ENCODE assay signal across 24 mouse cellular contexts in genomic region chr11:18598349-18598748, GRCm38 (mm10).
A peak's percentile ranks its signal among the peaks of the same experiment; 100 is the strongest.
DNase-seq lines count a peak whose midpoint lies in the region; ATAC-seq and TF ChIP-seq lines count a peak whose summit lies in the region.
"Had no signal": no experiment of that assay in that cellular context is flagged by ENCODE, and none has a peak within 500 bp of the region (broad histone marks: within the 10 kb centered on the region; RNA-seq: fewer than 3 reads in every experiment).

No protein-coding gene starts in this region.

- H3K4me3 ChIP-seq in heart, embryonic 10.5 days, result no peak overlapping the region
- H3K4me3 ChIP-seq in heart, embryonic 12.5 days, result no peak overlapping the region
- no peak overlapping the region for H3K4me3 ChIP-seq in lung, embryonic 14.5 days (ENCODE audit: low read depth, low read length)
- H3K4me3 ChIP-seq: embryonic facial prominence, embryonic 10.5 days; embryonic facial prominence, embryonic 12.5 days; forebrain, embryonic 13.5 days; forebrain, embryonic 15.5 days had no signal

- WGBS in heart, embryonic 10.5 days, result 30% methylated on average over 3 of the region's 3 CpGs
- WGBS in heart, embryonic 12.5 days, result 30% methylated on average over 3 of the region's 3 CpGs
- 42% methylated on average over 3 of the region's 3 CpGs for WGBS in lung, embryonic 14.5 days

- no peak overlapping the region for H3K4me2 ChIP-seq in heart, embryonic 12.5 days
- H3K4me2 ChIP-seq in lung, embryonic 14.5 days, result no peak overlapping the region
- H3K4me2 ChIP-seq: embryonic facial prominence, embryonic 12.5 days; forebrain, embryonic 13.5 days; forebrain, embryonic 15.5 days had no signal

- H3K4me1 ChIP-seq in heart, embryonic 10.5 days, result peaks cover 13% of the 10 kb centered on the region
- peaks cover 17% of the 10 kb centered on the region for H3K4me1 ChIP-seq in heart, embryonic 12.5 days (replicated peaks)
- peaks cover 9% of the 10 kb centered on the region; the same call in 1 of the 2 replicates for H3K4me1 ChIP-seq in lung, embryonic 14.5 days (ENCODE audit: insufficient read depth)
- H3K4me1 ChIP-seq: embryonic facial prominence, embryonic 10.5 days; embryonic facial prominence, embryonic 12.5 days; forebrain, embryonic 13.5 days; forebrain, embryonic 15.5 days had no signal

- no peaks in the 10 kb centered on the region for H3K9me3 ChIP-seq in heart, embryonic 10.5 days
- no peaks in the 10 kb centered on the region for H3K9me3 ChIP-seq in heart, embryonic 12.5 days (replicated peaks)
- H3K9me3 ChIP-seq in lung, embryonic 14.5 days (ENCODE audit: low read depth, low read length), result no peaks in the 10 kb centered on the region
- H3K9me3 ChIP-seq: embryonic facial prominence, embryonic 10.5 days; embryonic facial prominence, embryonic 12.5 days; forebrain, embryonic 13.5 days; forebrain, embryonic 15.5 days; G1E had no signal

- peak; percentile 36; the same call in 1 of the 2 replicates for ATAC-seq in heart, embryonic 12.5 days (ENCODE audit: insufficient number of reproducible peaks, low FRiP score)
- ATAC-seq in lung, embryonic 14.5 days (ENCODE audit: insufficient read depth), result no peak
- ATAC-seq: activated CD4-positive, CD25-positive, alpha-beta regulatory T cell, adult 4 months; CD4-positive, CD25-positive, alpha-beta regulatory T cell, adult 4 months; forebrain, embryonic 13.5 days; forebrain, embryonic 15.5 days; Patski had no signal

- H3K27me3 ChIP-seq in heart, embryonic 10.5 days (ENCODE audit: insufficient read depth, poor library complexity, severe bottlenecking), result peaks cover 2% of the 10 kb centered on the region; the same call in 1 of the 2 replicates
- H3K27me3 ChIP-seq in heart, embryonic 12.5 days (replicated peaks), result no peaks in the 10 kb centered on the region
- H3K27me3 ChIP-seq in lung, embryonic 14.5 days (ENCODE audit: insufficient read depth, low read length), result no peaks in the 10 kb centered on the region
- H3K27me3 ChIP-seq: CH12.LX; embryonic facial prominence, embryonic 12.5 days; forebrain, embryonic 13.5 days; forebrain, embryonic 15.5 days; Patski had no signal

- TF ChIP-seq CTCF in lung, embryonic 14.5 days (IDR thresholded peaks at IDR 0.05; ENCODE audit: low read depth), result no peak

- DNase-seq in heart, embryonic 10.5 days (ENCODE audit: low spot score), result peak; percentile 83
- no peak for DNase-seq in heart, adult 11 months
- no peak for DNase-seq in heart, postnatal 10 days
- DNase-seq in lung, embryonic 14.5 days, result peak; percentile 32
- no peak for DNase-seq in lung, postnatal 10 days
- DNase-seq: adrenal gland, adult 8-10 months; adrenal gland, postnatal 14 days; adrenal gland, postnatal 36 days; B cell, adult 2 months; cerebellum, adult 11-12 months; cerebellum, adult 2 months; cerebellum, adult 9-10 months; cerebellum, postnatal 10 days; cerebellum, postnatal 25 days had no signal

- H3K36me3 ChIP-seq in heart, embryonic 10.5 days, result no peaks in the 10 kb centered on the region
- no peaks in the 10 kb centered on the region for H3K36me3 ChIP-seq in heart, embryonic 12.5 days
- H3K36me3 ChIP-seq in lung, embryonic 14.5 days (ENCODE audit: insufficient read depth), result no peaks in the 10 kb centered on the region
- H3K36me3 ChIP-seq: embryonic facial prominence, embryonic 10.5 days; embryonic facial prominence, embryonic 12.5 days; forebrain, embryonic 15.5 days; G1E had no signal

- no peak overlapping the region for H3K9ac ChIP-seq in heart, embryonic 12.5 days
- H3K9ac ChIP-seq in lung, embryonic 14.5 days, result no peak overlapping the region
- H3K9ac ChIP-seq: embryonic facial prominence, embryonic 12.5 days; forebrain, embryonic 13.5 days; forebrain, embryonic 15.5 days had no signal

- no peak overlapping the region for H3K27ac ChIP-seq in heart, embryonic 10.5 days
- 0 out of 2 replicates have a peak overlapping the region, but pooled peaks have one; percentile 46 for H3K27ac ChIP-seq in heart, embryonic 12.5 days (ENCODE audit: poor library complexity, severe bottlenecking)
- H3K27ac ChIP-seq in lung, embryonic 14.5 days (ENCODE audit: low read depth), result no peak overlapping the region
- H3K27ac ChIP-seq: embryonic facial prominence, embryonic 10.5 days; embryonic facial prominence, embryonic 12.5 days; forebrain, embryonic 13.5 days; forebrain, embryonic 15.5 days had no signal

- intact Hi-C loops in heart, postnatal 10 days (cut with DNase I), result no loop called here

Comparison
In these comparisons a context has a peak if more than half of its experiments do, and no peak if none do; other contexts are left out.
1. DNase-seq: peak in heart, embryonic 10.5 days (single experiment) and lung, embryonic 14.5 days (single experiment); none in heart, adult 11 months (single experiment), heart, postnatal 10 days (0 of 2) and lung, postnatal 10 days (single experiment).